Mouse (Mus musculus): ENCODE measurements around the gene Dusp28.

GRCm38 (mm10) chr1:92920474-92921200 lies 13.9 kb downstream of the Dusp28 start:
- TF ChIP-seq CTCF (IDR thresholded peaks at IDR 0.05) (no peak), EP300 (IDR thresholded peaks at IDR 0.05) (no peak)

Data from lung, postnatal 0 days (tissue).